Mouse (Mus musculus) limb, embryonic 13.5 days (tissue): Measurements from ENCODE around the gene Mast4. TPM values are rescaled to one million over a fixed set of nuclear protein-coding genes. Genes with fewer than 3 reads are reported as not detected.

Source experiments
- ATAC-seq: fragments of 200-750 bp; cut with Nextera tagmentation; 2 replicates; pipeline ENCODE4 v1.8.0; 2017; ENCODE audit warnings: low read depth, moderate number of reproducible peaks, moderate TSS enrichment; ENCODE audit not compliant: low FRiP score
- H3K27ac ChIP-seq: fragments of 300-500 bp; sonication (generic); 2 replicates; pipeline ENCODE4 v1.5.1; 2015; ENCODE audit warnings: inconsistent platforms, mild to moderate bottlenecking, moderate library complexity
- H3K27me3 ChIP-seq: fragments of 300-500 bp; sonication (generic); 2 replicates; pipeline ENCODE4 v1.6.1; 2015; ENCODE audit warnings: mild to moderate bottlenecking, inconsistent platforms
- H3K36me3 ChIP-seq: fragments of 300-500 bp; sonication (generic); 2 replicates; pipeline ENCODE4 v1.6.1; 2015; ENCODE audit warnings: inconsistent platforms, mild to moderate bottlenecking, moderate library complexity
- H3K4me1 ChIP-seq: fragments of 300-500 bp; sonication (generic); 2 replicates; pipeline ENCODE4 v1.6.1; 2015; ENCODE audit warnings: inconsistent platforms
- H3K4me2 ChIP-seq: fragments of 300-500 bp; sonication (generic); replicated peaks from 2 replicates; pipeline ENCODE4 v1.6.1; 2015; ENCODE audit warnings: inconsistent platforms, mild to moderate bottlenecking, moderate library complexity
- H3K4me3 ChIP-seq: fragments of 300-500 bp; sonication (generic); 2 replicates; pipeline ENCODE4 v1.5.1; 2015; ENCODE audit warnings: moderate library complexity, mild to moderate bottlenecking, inconsistent platforms
- H3K9ac ChIP-seq: fragments of 300-500 bp; sonication (generic); 2 replicates; pipeline ENCODE4 v1.6.1; 2015; ENCODE audit warnings: mild to moderate bottlenecking, inconsistent platforms
- H3K9me3 ChIP-seq: fragments of 300-500 bp; sonication (generic); 2 replicates; pipeline ENCODE4 v1.6.1; 2016; ENCODE audit warnings: inconsistent platforms
- WGBS: fragments of 180-500 bp; shearing (Covaris S2); methylation state at CpG from one replicate; pipeline ENCODE4 v1.1.7; 2015; 5-methylcytosine and 5-hydroxymethylcytosine counted together
- polyA plus RNA-seq: library from polyadenylated mRNA; unstranded; fragments of >200 nt; fragmentation: Nextera tagmentation; extraction: Ambion mirVana; gene quantifications from 2 replicates; pipeline ENCODE4 v1.2.1, GENCODE M21; 2015

The Mast4 gene
- polyA plus RNA-seq, 1 experiment from 2014 or later, result 23.2 TPM

- no peak overlapping the region for H3K4me2 ChIP-seq
- WGBS, result 78% methylated on average over 3 of the region's 3 CpGs
- H3K27me3 ChIP-seq, result no peaks in the 10 kb centered on the region
- H3K9ac ChIP-seq, result no peak overlapping the region
- H3K4me1 ChIP-seq, result no peaks in the 10 kb centered on the region
- no peaks in the 10 kb centered on the region for H3K9me3 ChIP-seq
- H3K36me3 ChIP-seq, result no peaks in the 10 kb centered on the region
- H3K27ac ChIP-seq, result no peak overlapping the region
- no peak for ATAC-seq
- H3K4me3 ChIP-seq, result no peak overlapping the region
Measured at GRCm38 (mm10) chr13:102728035-102728434, 606.3 kb downstream of the Mast4 start.

- Histone ChIP-seq H3K27me3 (no peaks in the 10 kb centered on the region), H3K27ac (no peak overlapping the region), H3K36me3 (no peaks in the 10 kb centered on the region), H3K9me3 (no peaks in the 10 kb centered on the region), H3K4me3 (no peak overlapping the region), H3K9ac (no peak overlapping the region), H3K4me1 (no peaks in the 10 kb centered on the region), H3K4me2 (no peak overlapping the region)
- no peak for ATAC-seq
- WGBS, result 90% methylated on average over 1 of the region's 1 CpGs
Measured at GRCm38 (mm10) chr13:102726876-102727275, 607.4 kb downstream of the Mast4 start.

GRCm38 (mm10) chr13:102725906-102726305 lies 608.4 kb downstream of the Mast4 start:
- no peaks in the 10 kb centered on the region for H3K9me3 ChIP-seq
- no peaks in the 10 kb centered on the region for H3K4me1 ChIP-seq
- H3K36me3 ChIP-seq, result no peaks in the 10 kb centered on the region
- no peak overlapping the region for H3K4me2 ChIP-seq
- H3K4me3 ChIP-seq, result no peak overlapping the region
- H3K9ac ChIP-seq, result no peak overlapping the region
- no peaks in the 10 kb centered on the region for H3K27me3 ChIP-seq
- no peak for ATAC-seq
- WGBS, result 74% methylated on average over 2 of the region's 2 CpGs
- H3K27ac ChIP-seq, result no peak overlapping the region

GRCm38 (mm10) chr13:102725416-102725815 lies 608.9 kb downstream of the Mast4 start:
- no peak for ATAC-seq
- H3K4me1 ChIP-seq, result no peaks in the 10 kb centered on the region

GRCm38 (mm10) chr13:102716973-102717372 lies 617.3 kb downstream of the Mast4 start:
- WGBS, result 77% methylated on average over 1 of the region's 1 CpGs

More at GRCm38 (mm10) chr13:102725416-102725815, 608.9 kb downstream of the Mast4 start:
- H3K4me3 ChIP-seq, result no peak overlapping the region
- H3K9ac ChIP-seq, result no peak overlapping the region
- H3K9me3 ChIP-seq, result no peaks in the 10 kb centered on the region
- no peak overlapping the region for H3K4me2 ChIP-seq
- no peaks in the 10 kb centered on the region for H3K27me3 ChIP-seq
- no peak overlapping the region for H3K27ac ChIP-seq
- no peaks in the 10 kb centered on the region for H3K36me3 ChIP-seq

GRCm38 (mm10) chr13:102700744-102701143 lies 633.6 kb downstream of the Mast4 start:
- Histone ChIP-seq H3K27me3 (no peaks in the 10 kb centered on the region), H3K9ac (no peak overlapping the region), H3K4me2 (no peak overlapping the region), H3K36me3 (no peaks in the 10 kb centered on the region), H3K9me3 (no peaks in the 10 kb centered on the region), H3K27ac (no peak overlapping the region), H3K4me1 (peaks cover 12% of the 10 kb centered on the region), H3K4me3 (no peak overlapping the region)
- 86% methylated on average over 3 of the region's 3 CpGs for WGBS
- ATAC-seq, result no peak

More at GRCm38 (mm10) chr13:102716973-102717372, 617.3 kb downstream of the Mast4 start:
- Histone ChIP-seq H3K36me3 (no peaks in the 10 kb centered on the region), H3K27ac (no peak overlapping the region), H3K4me3 (no peak overlapping the region), H3K4me2 (no peak overlapping the region), H3K9me3 (no peaks in the 10 kb centered on the region), H3K4me1 (no peaks in the 10 kb centered on the region), H3K27me3 (no peaks in the 10 kb centered on the region), H3K9ac (no peak overlapping the region)
- no peak for ATAC-seq

GRCm38 (mm10) chr13:102700176-102700575 lies 634.1 kb downstream of the Mast4 start:
- no peak overlapping the region for H3K4me3 ChIP-seq
- H3K27ac ChIP-seq, result no peak overlapping the region
- peaks cover 12% of the 10 kb centered on the region for H3K4me1 ChIP-seq
- no peaks in the 10 kb centered on the region for H3K36me3 ChIP-seq
- H3K4me2 ChIP-seq, result no peak overlapping the region
- no peak overlapping the region for H3K9ac ChIP-seq
- WGBS, result 84% methylated on average over 5 of the region's 5 CpGs
- no peaks in the 10 kb centered on the region for H3K9me3 ChIP-seq
- H3K27me3 ChIP-seq, result no peaks in the 10 kb centered on the region
- ATAC-seq, result no peak

- ATAC-seq, result no peak; the same call in 1 of the 2 replicates
- no peaks in the 10 kb centered on the region for H3K36me3 ChIP-seq
- no peaks in the 10 kb centered on the region for H3K9me3 ChIP-seq
- H3K27me3 ChIP-seq, result no peaks in the 10 kb centered on the region
- H3K4me1 ChIP-seq, result peaks cover 12% of the 10 kb centered on the region
- H3K9ac ChIP-seq, result no peak overlapping the region; the same call in 1 of the 2 replicates
- 49% methylated on average over 14 of the region's 14 CpGs for WGBS
- H3K4me3 ChIP-seq, result no peak overlapping the region
- no peak overlapping the region; the same call in 1 of the 2 replicates for H3K27ac ChIP-seq
- H3K4me2 ChIP-seq, result peak overlapping the region; percentile 48
Measured at GRCm38 (mm10) chr13:102698751-102699323, 635.5 kb downstream of the Mast4 start.

- Histone ChIP-seq H3K4me1 (peaks cover 12% of the 10 kb centered on the region), H3K27me3 (no peaks in the 10 kb centered on the region), H3K9me3 (no peaks in the 10 kb centered on the region), H3K4me2 (peak overlapping the region; percentile 48), H3K36me3 (no peaks in the 10 kb centered on the region), H3K9ac (no peak overlapping the region; the same call in 1 of the 2 replicates), H3K4me3 (no peak overlapping the region), H3K27ac (no peak overlapping the region)
- ATAC-seq, result no peak
- 38% methylated on average over 10 of the region's 10 CpGs for WGBS
Measured at GRCm38 (mm10) chr13:102698335-102698734, 636.0 kb downstream of the Mast4 start.

GRCm38 (mm10) chr13:102695121-102695905 lies 639.0 kb downstream of the Mast4 start:
- H3K27ac ChIP-seq, result no peak overlapping the region
- H3K9me3 ChIP-seq, result no peaks in the 10 kb centered on the region
- H3K9ac ChIP-seq, result no peak overlapping the region
- no peaks in the 10 kb centered on the region for H3K27me3 ChIP-seq
- ATAC-seq, result no peak
- no peak overlapping the region for H3K4me3 ChIP-seq
- no peak overlapping the region for H3K4me2 ChIP-seq
- 73% methylated on average over 7 of the region's 7 CpGs for WGBS
- peaks cover 12% of the 10 kb centered on the region for H3K4me1 ChIP-seq
- H3K36me3 ChIP-seq, result no peaks in the 10 kb centered on the region

- no peak overlapping the region for H3K9ac ChIP-seq
- H3K27ac ChIP-seq, result no peak overlapping the region
- H3K4me1 ChIP-seq, result peaks cover 12% of the 10 kb centered on the region
- no peak for ATAC-seq
- H3K9me3 ChIP-seq, result no peaks in the 10 kb centered on the region
- H3K27me3 ChIP-seq, result no peaks in the 10 kb centered on the region
- no peak overlapping the region for H3K4me3 ChIP-seq
- no peak overlapping the region for H3K4me2 ChIP-seq
- 93% methylated on average over 7 of the region's 7 CpGs for WGBS
- H3K36me3 ChIP-seq, result no peaks in the 10 kb centered on the region
Measured at GRCm38 (mm10) chr13:102694154-102694553, 640.1 kb downstream of the Mast4 start.

- WGBS, result 80% methylated on average over 8 of the region's 8 CpGs
- no peak for ATAC-seq
- Histone ChIP-seq H3K9me3 (no peaks in the 10 kb centered on the region), H3K27ac (no peak within 1 kb of the TSS), H3K27me3 (no peaks in the 10 kb centered on the region), H3K4me3 (no peak within 1 kb of the TSS), H3K4me2 (no peak within 1 kb of the TSS), H3K9ac (no peak within 1 kb of the TSS), H3K36me3 (no peaks in the 10 kb centered on the region), H3K4me1 (peaks cover 4% of the 10 kb centered on the region)
Measured at GRCm38 (mm10) chr13:102693341-102693801, 640.9 kb downstream of the Mast4 start, which contains the start of gene Cd180. Gene Cd180 (plus strand): TSS chr13:102693558.
